Mouse (Mus musculus): ENCODE data around the gene Akr1c19.
"Not testable (repeated sequence)": the region's sequence is repeated elsewhere in the genome, so short reads cannot be mapped to it uniquely, and the experiment has no call there.

DNA sequence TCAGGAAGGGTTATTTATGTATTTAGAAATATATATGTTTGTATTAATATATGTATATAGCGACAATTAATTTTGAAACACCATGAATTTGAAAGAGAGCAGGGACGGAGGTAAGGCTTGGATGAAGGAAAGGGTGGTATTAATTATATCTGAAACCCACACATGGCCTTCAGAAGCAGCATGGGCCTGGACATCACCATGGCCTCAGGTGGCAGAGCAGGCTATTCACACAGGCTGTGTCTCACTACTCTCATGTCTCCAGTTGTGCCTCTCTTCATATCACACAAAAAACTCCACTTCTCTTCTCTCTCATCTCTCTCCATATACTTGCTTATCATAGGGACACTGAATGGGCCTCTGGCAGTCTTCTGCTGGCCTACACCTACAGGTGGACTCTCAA is 37.0 kb downstream of the Akr1c19 start:
- TF ChIP-seq CTCF (IDR thresholded peaks at IDR 0.05); EP300 (IDR thresholded peaks at IDR 0.05; ENCODE audit: insufficient read depth, low read depth, low read length); POLR2A (IDR thresholded peaks at IDR 0.05; ENCODE audit: insufficient read depth, low read depth, low read length): not testable (repeated sequence)
